Mouse (Mus musculus) frontal cortex, postnatal 36 days (tissue): ENCODE data around the gene F11r.

Experiments used
- DNase-seq, 2 experiments: peaks; one replicate each; pipeline ENCODE4 v3.0.0; 2022; ENCODE audit warnings: low spot score in 2 of 2

The F11r gene

DNA sequence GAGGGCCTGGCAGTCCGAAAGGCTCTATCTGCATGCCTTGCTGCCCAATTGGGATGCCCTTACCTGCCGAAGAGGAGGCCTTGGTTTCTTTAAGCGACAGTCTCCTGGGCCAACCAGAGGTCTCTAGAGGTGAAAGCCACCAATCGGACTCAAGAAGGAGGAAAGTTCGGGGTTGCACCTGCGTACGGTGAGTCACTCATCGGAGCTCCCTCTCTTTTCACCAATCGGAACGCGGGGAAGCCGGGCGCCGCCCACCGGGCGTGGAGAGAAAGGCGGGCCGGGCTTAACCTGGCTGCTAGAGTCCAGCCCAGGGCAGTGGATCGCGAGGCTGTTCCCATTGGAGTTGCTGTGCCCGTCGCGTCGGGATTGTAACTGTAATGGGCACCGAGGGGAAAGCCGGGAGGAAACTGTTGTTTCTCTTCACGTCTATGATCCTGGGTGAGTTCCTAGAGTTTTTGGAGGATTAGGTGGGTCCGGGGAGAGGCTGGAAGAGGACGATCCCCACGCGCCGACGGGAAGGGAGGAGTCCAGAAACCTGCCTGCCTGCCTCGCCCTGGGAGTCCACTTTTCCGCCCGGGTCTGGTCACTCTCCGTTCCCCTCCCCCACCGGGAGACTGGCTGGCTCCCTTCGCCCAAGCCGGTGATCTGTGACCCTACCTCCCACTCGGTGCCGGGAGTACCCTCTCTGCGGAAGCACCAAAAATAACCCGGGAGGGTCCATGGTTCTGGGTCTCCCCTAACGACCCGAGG is at the start of gene F11r:
Gene F11r, plus strand, starts transcription at position 272 of the 750 bp plus-strand sequence.
- peak in 1 of 2 experiments; percentile 15 for DNase-seq

DNA sequence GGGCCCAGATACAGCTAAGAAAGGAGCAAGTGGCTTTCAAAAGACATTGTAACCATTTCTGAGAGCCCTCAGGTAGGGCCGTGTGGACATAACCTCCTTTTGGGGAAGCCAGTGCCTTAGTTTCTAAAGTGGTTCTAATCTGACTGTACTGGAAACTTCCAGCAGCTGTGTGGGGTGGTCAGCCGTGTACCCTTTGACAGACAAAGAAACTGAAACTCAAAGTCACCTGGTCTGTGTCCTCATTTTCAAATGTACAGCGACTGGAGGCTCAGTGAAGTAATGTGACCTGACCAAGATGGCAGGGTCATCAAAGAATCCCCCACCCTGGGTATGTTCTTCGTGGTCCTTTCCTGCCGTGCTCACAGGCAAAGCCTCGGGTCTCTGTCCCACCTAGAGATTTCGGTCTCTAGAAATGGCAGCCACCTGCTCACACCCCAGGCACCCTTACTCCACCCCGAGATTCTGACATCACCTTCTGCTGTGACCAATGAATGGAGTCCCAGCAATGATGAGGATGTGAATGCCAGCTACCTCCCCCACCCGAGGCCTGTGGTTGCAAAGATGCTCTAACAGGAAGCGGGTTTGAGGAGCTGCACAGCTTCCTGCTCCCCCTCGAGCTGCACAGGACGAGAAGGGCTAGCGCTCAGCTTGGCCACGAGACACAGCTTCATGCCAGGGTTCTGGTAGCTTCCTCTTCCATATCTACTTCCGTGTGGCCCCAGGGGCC is 48.8 kb upstream of the F11r start, which contains the start of gene Arhgap30:
Gene Arhgap30, plus strand, starts transcription at position 579 of the 727 bp plus-strand sequence.
- DNase-seq = peak in 1 of 2 experiments; percentile 12

DNA sequence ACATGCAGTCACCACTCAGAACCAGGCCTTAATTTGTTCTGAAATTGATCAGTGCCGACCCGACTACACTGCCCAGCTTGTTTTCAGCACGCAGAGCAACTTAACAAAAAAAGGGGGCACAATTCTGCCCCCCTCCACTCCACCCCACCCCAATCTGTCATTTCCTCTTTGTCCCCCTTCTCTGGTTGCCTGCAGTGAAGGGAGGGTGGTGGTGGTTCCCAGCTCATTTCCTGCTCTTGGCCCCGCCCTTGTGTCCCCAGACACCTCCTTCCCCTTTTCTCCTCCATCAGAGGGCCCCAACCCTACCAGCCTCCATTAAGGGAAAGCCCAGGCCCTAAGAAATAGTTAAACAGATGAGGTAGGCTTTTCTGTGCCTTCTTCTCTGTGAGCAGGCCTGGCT is 47.2 kb upstream of the F11r start:
- DNase-seq = no peak

DNA sequence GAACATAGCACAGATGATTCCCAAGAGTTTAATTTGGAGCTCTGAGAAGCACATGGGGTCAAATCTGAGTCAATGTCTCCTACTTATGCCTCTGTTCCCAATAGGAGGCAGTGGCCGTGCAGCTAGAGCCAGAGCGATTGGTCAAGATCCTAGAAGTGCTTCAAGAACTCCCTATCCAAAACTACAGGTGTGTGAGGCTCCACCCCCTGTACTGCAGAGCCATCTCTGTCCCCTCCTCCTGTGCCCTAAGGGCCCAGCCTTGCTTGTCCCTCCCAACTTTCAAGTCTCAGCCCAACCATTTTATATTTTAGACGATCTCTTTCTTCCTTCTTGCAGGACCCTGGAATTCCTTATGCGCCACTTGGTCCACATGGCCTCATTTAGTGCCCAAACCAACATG is 35.5 kb upstream of the F11r start:
- no peak for DNase-seq

DNA sequence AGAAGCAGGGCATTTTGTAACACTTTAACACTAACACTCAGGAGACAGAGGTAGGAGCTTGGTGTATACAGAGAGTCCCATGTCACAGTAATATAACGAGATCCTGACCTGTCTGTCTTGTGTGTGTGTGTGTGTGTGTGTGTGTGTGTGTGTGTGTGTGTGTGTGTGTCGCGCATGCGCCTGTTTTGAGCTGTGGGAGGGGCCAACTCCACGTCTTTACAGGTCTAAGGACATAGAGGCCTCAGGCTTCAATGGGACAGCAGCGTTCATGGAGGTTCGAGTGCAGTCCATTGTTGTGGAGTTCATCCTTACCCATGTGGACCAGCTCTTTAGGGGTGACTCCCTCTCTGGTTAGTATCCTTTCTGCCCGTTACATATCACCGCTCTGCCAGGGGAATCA is 34.3 kb upstream of the F11r start:
- DNase-seq = no peak

DNA sequence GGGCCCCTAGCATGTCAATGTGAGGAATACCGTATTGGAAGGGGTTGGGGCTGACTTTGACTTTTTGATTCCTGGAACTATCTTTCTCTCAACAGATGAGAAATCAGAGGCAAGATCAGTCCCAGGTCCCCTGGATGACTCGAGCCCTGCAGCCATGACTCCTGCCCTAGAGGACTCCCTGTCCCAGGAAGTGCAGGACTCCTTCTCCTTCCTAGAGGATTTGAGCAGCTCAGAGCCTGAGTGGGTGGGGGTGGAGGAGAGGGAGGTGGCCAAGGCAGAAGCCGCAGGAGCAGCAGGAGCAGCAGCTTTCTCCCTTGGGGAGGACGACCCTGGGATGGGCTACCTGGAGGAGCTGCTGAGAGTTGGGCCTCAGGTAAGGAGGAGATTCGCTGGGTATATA is 30.1 kb upstream of the F11r start:
- DNase-seq = no peak

DNA sequence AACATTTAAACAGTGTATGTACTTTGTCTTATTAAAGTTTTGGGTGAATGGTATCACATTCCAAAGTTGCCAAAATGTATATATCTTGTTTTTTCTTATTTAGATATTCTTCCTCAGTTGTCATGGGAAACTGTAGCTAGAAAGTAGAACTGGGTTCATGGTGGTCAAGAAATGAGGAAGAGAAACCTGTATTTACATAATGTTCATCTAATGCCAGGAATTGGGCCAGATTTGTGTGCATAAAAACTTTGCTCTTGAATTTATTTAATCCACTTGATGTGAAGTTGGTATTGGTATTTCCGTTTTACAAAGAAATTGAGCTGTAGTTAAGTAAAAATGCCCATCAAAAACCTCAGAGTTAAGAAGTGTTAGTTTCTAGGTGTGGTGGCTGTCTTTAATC is 27.1 kb upstream of the F11r start:
- DNase-seq = no peak

DNA sequence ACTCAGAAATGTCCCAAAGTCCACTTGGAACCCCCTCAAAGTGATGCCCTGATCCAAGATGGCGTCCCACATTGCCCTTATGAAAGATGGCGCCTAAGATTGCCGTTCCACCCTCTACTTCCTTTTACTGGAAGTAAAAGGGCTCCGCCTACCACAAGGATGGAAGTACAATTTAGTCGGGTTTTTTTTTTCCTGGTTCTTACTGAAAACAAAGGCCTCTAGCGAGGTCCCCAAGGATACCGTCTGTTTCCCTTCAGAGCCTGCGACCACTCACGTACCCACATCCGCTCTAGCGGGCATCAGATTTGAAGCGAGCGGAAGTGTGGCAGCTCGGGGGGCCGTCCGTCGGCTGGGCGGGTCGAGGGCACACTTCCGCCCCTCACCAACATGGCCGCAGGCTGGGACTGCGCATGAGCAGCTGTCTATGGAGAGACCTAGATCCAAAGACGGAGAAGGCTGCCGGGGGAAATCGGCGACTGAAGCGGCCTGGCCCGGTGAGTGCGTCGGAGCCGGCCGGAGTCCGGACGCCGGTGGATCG is 26.3 kb upstream of the F11r start, which contains the start of gene Usf1:
Gene Usf1, plus strand, starts transcription at position 367 of the 538 bp plus-strand sequence.
- DNase-seq = peak; percentile 95

DNA sequence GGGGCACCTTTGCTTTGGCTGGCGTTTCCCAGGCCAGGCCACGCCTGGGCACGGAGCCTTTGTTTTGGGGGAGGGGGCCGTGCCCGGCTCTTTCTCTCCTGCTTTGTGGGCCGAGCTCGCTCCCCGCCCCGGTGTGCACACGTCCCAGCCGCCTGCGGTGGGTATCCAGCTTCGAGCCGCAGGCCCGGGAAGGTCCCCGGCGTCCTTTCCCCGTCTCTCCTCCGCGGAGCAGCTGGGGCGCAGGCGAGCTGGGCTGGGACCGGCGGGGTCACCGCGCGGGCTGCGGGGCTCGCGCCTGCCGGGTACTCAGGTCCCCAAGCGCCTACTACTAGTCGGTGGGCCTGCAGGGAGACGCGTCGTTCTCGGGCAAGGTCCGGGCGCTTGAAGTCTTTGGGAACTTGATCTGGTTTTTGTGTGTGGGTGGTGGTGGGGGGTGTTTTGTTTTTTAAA is 25.8 kb upstream of the F11r start:
- no peak for DNase-seq

DNA sequence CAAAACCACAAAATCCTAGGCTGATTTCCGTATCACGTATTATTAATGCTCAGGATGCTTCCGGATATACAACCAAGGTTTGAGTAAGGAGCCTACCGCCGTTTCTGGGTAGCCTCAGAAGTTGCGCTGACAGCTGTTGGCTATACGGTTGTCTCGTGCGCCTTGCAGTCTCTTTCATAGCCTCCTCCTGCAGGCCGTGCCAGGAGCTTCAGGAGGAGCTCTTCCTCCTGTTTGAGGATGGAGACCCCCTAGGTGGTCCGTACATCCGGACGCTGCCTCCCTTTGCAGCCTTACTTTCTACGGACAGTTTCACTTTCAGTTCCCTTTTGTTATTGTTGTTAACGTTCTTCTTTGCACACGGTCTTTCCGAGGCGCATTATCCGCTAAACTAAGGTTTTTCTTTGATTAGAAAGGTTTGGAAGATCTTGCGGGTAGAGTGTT is 25.3 kb upstream of the F11r start:
- DNase-seq = peak; percentile 13 to 26

DNA sequence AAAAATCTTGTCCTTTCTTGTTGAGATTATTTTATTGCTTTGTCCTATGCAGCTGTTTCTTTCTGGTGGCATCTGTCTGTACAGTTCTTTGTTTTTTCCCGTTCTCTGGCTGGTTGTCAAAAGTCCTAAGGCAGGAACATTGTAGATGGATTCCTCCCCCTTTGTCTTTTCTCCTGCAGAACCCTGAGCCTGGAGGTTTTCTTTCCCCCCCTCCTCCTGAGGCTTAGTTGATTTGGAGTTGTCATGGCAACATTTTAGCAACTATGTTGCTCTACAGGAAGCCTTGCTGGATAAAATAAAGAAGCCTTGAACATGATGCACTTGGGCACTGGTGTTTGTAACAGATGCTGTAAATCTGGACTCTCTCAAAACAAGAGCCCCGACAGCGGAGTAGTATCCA is 24.9 kb upstream of the F11r start:
- peak; percentile 9 to 35 for DNase-seq

DNA sequence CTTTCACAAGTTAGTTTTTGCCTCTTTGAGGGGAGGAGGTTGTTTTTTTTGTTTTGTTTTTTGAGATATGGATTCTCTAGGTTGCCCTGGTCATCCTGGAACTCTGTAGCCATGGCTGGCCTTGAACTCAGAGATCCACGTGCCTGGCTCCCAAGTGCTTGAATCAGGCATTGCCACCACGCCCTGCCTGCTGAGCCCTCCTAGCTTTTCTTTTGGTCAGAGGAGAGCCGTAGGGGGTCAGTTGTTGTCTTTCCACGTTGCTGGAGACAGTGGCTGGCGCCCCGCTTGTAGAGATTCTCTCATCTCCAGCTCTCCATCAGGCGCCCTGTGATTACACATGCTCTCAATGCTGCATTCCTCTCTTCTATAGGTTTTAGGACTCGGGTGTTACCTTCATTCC is 23.7 kb upstream of the F11r start:
- no peak for DNase-seq

DNA sequence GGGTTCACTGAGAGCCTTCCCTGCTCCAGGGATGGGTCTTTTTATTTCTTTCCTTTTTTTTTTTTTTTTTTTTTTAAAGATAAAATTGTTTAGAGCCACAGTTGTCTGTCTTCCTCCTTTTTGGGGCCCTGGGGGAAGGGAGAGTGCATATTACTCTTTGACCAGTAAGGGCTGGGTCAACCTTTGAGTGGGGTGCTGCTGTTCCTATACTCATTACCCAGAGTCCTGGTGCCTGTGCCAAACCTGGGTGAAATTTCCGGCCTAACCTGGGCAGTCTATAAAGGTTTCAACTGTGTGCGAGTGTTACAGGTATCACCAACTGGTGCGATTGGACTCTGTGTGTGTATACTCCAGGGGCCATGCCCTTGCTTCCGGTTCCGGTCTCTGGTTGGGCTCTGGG is 18.7 kb upstream of the F11r start, which contains the start of gene Tstd1:
Gene Tstd1, plus strand, starts transcription at position 213 of the 400 bp plus-strand sequence.
- no peak for DNase-seq

DNA sequence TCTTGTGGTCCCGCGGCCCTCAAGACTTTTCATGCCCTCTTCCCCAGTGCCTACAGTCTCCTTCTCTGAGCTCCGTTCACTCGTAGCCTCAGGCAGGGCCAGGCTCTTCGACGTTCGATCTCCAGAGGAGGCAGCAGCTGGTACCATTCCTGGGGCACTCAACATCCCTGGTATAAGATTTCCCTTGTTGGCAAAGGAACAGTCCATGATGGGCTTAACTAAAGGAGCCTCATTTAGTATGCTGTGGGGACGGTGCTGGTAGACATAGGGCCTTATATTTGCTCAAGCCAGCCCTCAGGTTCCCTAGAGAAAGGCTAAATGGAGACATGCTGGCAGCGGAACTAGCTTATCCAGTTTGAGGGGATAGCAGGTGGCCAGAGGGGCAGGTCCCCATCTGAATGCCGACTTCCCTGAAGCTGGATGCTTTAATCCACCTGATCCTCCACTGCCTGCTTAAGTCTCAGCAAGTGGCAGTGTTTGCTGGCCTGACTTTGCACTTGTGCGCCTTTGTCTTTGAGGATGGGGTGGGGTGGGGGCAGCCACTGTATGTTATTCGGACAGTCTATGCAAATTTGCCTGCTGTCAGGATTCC is 17.9 kb upstream of the F11r start:
- DNase-seq = no peak

DNA sequence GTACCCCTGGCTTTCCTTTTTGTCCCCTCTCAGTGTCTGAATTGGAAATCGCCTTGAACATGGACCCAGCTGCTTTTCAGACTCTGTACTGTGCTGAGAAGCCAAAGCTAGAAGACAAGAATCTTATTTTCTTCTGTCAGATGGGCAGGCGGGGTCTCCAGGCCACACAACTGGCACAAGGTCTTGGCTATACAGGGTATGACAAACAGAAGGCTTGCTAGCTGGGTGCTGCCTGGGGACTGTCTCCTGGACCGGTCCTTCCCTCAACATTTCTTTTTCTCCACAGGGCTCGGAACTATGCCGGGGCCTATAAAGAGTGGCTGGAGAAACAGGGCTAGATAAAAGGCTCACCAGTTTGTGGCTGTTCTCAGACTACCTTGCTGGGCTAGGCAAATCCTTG is 17.4 kb upstream of the F11r start:
- no peak for DNase-seq

DNA sequence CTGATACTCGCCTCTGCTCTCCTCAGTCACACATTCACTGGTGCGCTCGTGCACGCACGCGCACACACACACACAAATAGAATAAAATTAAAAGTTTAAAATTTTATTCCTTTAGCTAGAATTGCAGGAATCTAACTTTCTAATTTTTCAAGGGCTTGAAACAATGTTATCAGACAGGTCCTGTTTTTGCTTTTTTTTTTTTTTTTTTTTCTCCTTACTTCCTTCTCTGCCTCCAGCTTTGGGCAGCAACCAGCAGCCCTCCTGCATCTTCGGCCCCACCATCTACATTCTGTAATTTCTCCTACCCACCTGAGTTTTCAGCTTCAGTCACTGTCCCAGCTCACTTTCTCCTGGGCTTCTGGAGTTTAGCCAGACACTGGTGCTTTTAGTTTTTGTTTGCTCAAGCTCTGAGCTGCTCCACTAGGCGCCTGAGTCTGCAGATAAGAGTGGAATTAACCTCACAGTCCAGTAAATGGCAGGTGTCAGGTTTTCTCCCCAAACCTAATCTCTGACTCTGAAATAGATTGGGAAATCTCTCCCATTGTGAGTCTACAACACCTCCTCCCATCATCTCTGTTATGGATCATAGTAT is 14.7 kb upstream of the F11r start:
- no peak for DNase-seq

DNA sequence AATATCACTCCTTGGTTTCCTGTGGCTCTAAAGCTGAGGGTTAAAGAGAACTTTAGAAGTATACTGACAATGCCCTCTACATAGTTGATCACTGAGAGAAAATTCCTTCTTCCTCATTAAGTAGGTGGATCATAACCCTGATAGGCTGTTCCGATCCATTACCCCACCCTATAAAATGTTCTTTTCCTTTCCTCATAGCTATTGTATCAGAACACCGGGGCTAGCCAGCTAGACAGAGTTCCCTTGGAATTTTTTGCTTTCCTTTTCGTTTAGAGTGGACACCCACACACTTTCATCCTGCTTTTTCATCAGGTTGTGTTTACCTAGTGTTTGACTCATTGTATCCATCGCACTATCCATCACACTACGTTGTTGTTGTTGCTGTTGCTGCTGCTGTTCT is 12.7 kb upstream of the F11r start:
- DNase-seq = no peak

DNA sequence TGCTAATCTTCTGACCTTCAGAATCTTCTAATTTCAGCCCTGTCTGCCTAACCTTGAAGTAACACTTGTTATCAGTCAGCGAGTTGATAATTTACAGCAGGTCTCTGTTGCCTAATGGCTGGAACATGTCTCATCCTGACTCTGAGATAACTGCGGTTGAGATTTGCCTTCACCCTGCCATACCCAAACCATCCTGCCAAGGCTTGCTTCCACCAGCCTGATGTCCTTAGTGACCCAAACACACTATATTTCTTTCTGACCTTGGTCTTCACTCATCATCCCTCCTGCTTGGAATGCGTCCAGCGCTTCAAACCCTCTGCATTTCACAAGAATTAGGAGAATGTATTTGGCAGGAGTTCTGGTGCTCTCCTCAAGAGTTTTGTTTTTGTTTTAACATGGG is 12.2 kb upstream of the F11r start:
- no peak for DNase-seq

DNA sequence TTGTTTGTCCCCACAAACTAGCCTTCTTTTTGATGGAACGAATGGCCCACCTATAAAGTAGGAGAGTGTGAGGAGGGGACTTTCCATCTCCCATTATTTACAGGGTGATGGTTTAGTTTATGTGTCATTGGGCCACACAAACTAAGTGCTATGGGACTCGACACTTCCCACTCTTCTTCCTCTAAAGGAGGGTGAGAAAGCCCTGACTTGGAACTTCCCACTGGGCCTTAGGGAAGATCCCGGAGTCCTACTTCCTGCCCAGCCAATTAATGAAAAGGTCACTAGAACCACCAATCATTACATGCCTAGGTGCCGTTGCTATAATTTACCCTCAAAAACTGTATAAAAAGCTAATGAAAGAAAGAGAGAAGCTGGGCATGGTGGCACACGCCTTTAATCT is 5.2 kb upstream of the F11r start:
- no peak for DNase-seq

DNA sequence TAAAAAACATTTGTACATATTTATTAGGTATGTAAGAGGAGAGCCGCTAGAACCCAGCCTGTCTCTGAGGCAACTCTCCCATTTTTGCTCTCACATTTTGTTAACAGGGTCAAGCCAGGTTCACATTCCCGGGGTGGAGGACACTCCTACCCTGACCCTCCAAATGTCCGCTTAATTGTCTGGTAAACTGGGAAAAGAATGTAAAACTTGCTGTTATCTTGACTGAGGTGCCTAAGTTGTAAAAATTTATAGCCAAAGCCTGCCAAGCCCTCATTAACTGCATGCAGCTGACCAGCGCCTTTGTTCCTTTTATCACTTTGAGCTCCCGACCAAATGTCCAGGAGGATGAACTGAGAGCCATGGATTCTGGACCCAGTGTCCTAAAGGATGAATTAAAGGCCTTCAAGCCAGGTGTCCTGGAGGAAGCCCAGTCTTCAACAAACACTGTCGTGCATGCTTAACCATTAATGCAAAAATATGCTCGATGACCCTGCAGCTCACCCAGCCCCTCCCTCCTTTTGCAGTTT is 2.0 kb upstream of the F11r start:
- DNase-seq = no peak

DNA sequence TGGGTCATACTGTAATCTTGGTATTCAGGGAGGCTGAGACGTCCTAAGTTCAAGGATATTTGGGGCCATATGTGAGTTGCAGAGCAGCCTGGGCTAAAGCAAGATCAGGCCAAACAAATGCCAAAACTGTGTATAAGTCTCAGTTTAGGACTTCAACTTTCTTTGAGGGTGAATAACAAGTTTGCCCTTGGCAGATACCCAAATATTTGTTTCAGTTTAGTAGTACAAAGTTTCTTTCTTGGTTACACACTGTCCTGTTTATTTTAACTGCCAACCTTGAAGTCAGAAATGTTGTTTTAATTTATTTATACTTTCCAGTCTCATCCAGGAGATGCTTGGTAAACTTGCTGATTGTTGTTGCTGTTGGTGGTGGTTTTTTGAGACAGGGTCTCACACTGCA is 1.4 kb upstream of the F11r start:
- no peak for DNase-seq
